Mouse (Mus musculus) erythroblast, adult 5-6 weeks (primary cell): ENCODE data around the gene Tbxas1. TPM values are rescaled to one million over a fixed set of nuclear protein-coding genes. Genes with fewer than 3 reads are reported as not detected.

Source experiments
- ATAC-seq: replicated peaks from 2 replicates; pipeline ENCODE4 v1.8.0; 2016; ENCODE audit warnings: moderate number of reproducible peaks, mild to moderate bottlenecking, moderate TSS enrichment, inconsistent platforms; ENCODE audit not compliant: poor library complexity, low FRiP score, severe bottlenecking
- total RNA-seq, 2 experiments: library from RNA; stranded (forward) in 1 of 2; stranded (reverse) in 1 of 2; fragments of 150-400 nt in 1 of 2; fragments of 200-764, 138-1000 nt in 1 of 2; gene quantifications; 2 replicates each; pipeline versions ENCODE4 v1.2.3 to v1.2.4; 2015 to 2017; ENCODE audit warnings: low replicate concordance in 2 of 2

Tbxas1 gene
- total RNA-seq, 2 experiments from 2014 or later = 55.9 to 83.5 TPM

DNA sequence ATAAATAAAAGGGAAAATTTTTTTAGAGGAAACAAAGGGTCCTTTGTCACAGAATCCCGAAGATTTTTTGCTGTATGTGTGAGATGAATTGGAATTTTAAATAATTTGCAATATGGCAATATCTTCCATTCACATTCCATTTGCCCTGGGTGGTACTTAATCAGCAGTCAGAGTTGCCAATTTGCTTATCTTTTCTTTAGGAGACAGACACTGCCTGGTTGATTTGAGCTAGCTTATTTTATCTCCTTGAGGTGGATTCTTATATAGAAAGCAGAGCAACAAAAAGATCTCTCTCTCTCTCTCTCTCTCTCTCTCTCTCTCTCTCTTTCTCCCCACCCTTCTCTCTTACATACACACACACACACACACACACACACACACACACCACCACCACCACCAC, 9.9 kb downstream of the Tbxas1 start:
- 0 out of 2 replicates have a peak, but pooled peaks have one; percentile 52 for ATAC-seq

DNA sequence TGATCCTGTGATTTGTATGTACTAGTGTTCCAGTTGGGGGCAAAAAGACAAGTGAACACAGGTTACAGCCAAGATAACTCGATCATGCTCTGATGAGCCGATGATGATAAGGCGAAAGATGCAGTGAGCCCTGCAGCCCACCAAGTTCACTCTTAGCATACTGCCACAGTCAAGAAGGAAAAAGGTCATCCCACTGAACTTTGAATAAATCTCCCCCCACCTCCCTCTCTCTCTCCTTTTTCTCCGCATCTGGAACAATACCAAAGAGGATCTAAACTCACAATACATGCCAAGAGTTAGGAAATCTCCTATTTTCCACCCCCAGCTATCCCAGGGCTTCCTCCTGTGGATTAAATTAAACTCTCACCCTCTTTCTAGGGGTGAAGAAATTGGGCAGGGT, 12.2 kb downstream of the Tbxas1 start:
- no peak for ATAC-seq

DNA sequence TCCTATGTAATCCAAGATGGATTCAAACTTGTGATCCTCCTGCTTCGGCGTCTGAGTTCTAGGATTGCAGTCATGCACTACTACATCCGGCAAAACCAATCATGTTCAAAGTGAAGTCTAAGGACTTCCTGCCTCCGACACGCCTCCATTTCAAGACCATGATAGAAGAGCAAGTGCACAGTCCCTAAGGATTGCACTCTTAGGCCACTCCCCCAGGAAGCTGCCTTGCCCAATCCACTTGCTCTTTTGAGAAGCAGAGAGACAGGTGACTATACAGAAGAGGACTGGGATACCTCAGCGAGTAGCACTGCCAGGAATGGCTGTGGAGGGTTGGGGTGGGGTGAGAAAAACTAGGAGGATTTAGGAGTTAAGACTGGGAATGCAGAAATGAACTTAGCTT, 14.0 kb downstream of the Tbxas1 start:
- ATAC-seq = no peak

DNA sequence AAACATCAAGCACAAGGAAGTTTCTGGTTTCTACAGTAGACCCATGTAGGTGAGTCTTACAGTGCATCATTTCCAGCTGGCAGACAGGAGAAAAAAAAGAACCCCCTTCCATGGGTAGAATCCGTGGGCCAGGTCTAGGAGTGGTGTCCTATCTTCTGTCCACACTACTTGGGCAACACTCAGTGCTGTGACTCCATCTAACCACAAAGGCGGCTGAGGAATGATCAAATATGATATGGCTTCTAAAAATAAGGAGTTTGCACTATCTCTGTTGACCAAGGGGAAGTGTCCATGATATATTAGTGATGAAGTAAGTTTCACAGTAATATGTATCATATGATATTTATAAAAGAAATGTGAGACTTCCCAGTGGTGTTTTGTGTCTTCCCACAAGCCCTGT, 16.8 kb downstream of the Tbxas1 start:
- ATAC-seq = peak; percentile 67

DNA sequence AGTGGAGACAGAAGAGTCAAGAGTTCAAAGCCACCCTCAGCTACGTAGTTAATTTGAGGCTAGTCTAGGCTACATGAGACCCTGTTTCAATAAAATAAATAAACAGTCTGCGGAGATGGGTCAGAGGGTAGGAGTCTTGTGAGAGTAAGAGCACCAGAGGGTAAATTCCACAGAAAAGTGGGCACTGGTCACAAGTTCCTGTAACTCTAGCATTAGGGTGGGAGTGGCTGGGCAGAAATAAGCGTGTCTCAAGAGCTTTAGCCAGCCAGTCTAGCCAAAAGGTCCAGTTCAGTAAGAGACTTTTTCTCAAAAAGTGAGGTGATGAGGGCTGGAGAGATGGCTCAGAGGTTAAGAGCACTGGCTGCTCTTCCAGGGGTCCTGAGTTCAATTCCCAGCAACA, 18.4 kb downstream of the Tbxas1 start:
- no peak for ATAC-seq

DNA sequence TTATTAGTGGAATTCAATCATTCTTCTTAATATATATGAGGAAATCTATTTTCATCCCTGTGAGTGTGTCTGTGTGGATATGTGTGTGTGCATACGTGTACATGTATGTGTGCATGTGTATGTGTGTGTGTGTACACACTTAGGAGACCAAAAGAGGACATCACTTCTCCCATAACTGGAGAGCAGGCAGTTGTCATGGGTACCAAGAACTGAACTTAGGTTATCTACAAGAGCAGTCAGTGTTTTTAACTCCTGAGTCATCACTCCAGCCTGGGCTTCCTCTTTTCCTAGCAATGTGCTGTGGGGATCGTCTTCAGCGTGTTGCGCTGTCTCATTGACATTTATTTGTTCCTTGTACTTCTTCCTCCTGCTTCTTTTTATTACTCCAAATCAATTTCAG, 24.9 kb downstream of the Tbxas1 start:
- peak; percentile 91 for ATAC-seq

DNA sequence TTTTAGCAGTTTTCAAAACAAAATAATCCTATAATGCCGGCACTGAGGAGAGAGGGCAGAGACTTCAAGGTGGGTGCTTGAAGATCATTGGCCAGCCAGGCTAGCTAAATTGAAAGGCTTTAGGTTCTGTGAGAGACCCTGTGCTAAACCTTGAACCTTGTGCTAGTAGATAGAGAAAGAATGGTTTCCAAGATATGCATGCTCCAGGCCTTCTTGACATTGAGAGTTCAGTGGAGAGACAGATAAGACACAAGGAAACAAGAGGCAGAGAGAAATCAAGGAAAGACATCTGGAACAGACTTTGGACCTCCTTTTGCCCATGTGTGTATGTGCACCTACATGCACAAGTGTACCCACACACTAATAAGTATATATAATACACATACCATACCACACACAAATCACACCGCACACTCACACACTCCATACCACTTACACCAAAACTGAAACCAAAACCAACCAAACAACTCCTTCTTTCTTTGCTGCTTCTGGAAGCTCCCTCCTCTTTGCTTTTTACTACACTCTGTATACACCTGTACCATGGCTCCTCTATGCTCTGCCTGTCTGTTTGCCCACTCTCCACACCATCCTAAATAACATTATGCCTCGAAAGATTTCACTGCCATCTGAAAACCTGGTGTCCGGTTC, 25.4 kb downstream of the Tbxas1 start:
- peak; percentile 75 for ATAC-seq

DNA sequence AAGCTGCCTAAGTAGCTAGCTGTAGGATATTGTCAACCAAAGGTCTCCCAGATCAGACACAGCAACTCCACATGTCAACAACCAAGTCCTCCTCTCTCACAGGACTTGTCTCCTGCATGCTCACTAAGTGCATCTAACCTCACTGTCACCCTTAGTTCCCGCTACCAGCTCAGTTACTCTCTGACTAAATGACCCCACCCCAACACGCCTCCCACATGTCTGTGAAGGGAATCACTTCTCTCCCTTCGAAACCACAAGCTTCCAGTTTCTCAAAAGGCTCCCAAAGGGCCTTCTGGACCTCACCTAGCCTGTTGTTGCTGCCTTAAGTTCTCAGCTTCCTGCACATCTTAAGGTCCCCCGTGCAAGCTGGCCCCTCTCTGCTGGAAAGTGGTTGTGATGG, 25.9 kb downstream of the Tbxas1 start:
- ATAC-seq = peak; percentile 28

DNA sequence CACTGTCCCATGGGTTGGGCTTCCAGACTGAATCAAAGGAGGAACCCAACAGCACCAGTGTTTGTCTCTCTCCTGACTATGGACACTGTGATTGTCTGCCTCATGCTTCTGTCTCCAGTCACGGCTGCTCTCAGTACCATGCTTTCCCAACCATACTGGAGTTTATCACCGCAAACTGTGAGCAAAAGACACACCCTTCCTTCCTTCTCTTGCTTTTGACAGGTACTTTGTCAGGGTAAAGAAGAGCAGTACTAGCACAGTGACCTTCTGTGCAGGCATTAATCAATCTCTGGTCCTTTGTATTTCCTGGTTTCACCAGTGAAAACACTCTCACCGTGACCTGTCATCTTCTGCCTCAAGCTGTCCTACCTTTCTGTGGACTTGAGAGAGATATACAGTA, 26.4 kb downstream of the Tbxas1 start:
- ATAC-seq = no peak

DNA sequence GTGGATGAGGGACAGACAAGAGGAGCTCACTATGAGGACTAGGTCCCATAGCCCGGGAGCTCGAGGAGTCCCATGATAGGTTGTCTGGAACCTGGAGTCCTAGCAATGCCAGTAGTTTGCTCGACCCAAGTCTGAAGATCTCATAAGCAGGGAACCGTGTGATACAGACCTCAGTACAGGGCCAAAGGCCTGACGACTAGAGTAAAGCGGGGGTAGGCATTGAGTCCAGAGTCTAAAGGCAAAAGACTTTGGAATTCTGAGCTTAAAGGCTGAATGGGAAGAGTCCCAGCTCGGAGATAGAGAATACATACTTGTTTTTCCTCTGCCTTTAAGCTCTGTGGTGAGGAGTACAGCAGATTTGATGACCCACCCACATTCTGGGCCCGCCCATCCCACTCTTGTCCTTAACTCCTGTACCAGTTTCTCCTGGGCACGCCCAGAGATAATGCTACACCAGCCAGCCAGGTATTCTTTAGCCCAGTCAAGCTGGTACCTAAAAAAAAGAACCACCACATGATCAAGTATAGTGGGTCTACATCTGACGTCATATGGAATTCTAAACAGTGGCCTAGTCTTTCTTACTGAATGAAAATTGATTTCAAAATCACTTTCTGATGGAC, 27.7 kb downstream of the Tbxas1 start:
- no peak for ATAC-seq

DNA sequence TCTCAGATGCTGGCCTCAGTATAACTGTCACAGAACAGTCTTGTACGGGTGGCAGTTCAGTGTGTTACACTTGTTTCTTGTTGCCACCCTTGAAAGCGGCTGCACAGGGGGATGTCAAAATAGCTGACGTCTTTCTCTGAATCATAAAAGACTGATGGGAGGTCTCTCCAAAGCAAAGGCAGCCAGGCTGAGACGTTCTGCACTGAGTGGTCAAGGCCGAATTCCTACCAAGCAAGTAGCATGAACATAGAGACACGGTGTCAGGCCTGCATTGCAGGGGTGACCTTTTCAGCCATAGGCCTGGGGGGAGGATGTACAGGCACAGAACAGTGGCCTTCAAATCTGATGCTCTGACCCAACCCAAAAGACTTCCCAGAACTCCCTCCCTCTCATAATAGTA, 30.8 kb downstream of the Tbxas1 start:
- ATAC-seq = no peak

DNA sequence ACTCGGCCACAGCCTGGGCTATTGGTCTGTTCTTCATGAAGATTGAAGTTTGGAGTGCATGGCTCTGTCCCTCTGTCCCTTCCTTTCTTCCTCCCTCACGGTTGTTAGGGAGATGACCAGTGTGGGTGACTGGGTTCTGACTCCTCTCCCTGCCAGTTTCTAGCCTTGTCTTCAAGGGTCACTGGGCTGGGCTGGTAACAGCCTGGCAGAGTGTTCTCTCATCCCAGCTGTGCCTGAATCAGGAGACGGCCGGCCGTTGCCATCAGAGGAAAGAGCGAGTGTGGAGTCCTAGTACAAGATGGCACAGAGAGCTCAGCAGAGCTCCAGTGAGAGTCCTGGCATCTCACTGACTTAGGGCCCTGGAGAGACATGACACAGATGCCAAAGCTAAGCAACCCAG, 33.2 kb downstream of the Tbxas1 start:
- ATAC-seq = no peak

DNA sequence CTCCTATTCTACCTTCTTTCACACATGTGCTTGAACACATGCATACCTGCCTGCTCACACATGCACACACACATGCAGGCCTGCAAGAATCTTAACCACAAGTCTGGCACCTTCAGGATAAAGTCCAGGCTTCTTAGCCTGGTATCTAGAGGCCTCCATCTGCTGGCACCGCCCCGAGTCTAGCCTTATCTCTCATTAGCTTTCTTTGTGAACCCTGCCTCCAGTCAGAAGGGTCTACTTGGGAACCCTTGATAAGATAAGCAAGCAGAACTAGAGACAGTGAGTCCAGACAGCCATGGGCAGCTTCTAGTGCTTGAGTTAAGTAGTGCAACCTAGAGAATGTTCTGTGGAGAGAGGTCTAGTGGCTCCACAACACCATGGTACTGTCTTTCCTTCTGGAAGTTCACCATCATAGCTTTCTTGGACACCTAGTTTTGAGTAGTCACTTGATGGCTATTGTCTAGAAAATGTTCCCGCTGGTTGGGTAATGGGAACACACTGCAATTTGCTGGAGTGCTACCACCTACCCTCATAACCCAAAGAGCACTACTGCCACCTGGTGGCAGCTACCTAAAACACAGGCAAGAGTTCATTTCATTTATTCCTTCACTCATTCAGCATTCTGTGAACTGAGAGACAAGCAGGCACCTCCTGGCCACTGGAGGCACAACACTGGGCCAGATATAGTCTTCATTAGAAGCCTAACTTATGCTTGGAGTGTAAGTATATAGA, 35.8 kb downstream of the Tbxas1 start:
- ATAC-seq = peak; percentile 77

DNA sequence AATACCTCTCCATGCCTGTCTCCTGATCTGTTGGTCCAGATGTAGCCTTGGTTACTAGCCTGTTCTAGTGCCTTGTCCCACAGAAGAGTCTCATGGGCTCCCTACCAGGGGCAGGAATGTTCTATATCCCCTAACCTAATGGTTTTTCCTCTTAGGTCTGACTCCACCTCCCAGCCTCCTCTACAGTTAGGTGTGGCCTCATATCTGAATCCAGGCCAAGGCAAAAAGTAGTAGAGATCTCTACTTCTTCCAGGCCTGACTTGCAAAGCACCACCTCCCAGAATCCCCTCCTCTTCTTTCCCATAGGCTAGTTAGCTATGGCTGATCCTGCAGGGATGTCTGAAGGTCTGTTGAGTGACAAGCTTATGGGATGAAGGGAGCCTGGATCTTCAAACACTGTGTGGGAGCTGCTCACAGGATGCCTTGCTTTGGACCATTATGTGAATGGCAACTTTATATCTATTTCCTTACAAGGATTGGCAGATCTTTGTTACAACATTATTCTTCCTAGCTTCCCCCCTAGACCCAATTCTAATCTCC, 37.0 kb downstream of the Tbxas1 start:
- ATAC-seq = peak; percentile 58

DNA sequence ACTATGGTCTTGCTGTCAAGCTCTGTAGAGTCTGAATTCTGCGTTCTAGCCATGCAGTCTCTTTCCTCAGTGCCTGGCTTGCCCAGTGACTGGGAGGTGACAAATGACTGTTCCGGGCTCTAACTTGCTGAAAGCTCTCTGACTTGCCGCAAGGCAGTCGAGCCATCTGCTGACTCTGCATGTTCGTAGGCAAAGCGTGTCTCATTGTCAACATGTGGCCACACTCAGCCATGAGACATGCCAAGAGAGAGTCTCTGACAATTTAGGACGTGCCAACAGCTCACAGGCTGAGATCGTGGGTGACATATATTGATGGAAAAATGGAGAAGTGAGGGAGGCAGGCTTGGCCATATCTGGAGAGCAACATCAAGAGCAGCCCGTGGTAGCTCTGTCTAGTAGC, 37.6 kb downstream of the Tbxas1 start:
- ATAC-seq = no peak

DNA sequence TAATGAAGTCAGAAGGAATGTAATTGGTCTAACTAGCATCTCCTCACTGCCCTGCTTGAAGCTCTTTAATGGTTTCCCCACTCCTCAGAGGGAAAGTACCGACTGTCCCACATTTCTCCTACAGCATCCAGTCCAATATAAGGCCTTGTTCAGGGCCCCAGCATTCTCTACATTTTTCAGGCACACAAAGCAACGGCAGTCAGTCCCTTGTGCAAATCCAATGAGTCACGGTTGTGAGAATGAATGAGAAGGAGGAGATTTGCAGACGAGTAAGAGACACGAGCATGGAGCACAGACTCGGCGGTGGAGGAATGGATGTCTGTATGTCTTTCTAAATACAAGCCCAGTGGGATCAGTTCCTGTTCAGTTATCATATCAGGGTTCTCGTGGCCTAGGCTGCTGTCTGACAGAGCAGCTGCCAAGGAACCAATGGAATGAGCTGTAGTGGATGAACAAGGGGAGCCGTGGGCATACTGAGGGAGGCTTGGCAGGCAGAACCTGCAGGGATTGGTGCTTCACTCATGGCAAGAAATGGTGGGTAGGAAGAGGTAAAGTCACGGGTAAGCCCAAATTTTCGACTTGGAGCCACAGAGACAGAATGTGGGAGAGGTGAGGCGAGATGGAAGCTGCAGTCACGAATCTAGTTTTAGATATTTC, 38.3 kb downstream of the Tbxas1 start:
- ATAC-seq = no peak

DNA sequence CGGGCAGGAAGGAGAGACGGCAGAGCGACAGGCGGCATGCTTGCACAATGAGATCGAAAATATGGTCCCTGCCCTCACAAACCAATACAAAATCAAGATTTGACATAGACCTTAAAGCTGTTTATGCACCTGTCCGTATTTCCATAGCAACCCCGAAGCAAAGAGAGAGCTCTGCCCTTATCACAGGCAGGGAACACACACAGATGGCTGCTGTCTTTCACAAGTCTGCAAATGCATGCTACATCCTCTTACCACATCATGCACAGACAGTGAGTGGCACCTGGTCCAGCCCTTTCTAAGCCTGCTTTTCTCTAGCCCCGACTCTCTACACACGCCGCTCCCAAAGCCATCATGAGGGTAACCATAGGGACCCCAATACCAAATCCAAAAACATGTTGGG, 39.0 kb downstream of the Tbxas1 start:
- no peak for ATAC-seq

DNA sequence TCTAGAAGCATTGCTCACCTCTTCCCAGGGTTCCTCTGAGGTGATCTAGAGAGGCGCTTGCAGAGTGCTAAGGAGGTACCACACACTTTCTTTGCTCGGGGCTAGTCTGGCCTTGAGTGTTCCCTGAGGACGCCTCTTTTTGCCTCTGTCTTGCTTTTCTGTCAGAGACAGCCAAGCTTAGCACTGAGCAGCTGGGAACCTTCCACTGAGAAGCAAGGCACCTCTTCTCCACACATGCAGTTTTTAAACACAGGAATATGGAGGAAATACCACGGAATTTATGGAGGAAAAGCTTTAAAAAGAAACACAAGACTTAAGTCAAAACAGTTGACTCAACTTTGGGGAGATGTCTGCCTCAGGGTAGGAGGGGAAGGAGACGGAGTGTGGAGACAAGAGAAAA, 40.6 kb downstream of the Tbxas1 start:
- no peak for ATAC-seq

DNA sequence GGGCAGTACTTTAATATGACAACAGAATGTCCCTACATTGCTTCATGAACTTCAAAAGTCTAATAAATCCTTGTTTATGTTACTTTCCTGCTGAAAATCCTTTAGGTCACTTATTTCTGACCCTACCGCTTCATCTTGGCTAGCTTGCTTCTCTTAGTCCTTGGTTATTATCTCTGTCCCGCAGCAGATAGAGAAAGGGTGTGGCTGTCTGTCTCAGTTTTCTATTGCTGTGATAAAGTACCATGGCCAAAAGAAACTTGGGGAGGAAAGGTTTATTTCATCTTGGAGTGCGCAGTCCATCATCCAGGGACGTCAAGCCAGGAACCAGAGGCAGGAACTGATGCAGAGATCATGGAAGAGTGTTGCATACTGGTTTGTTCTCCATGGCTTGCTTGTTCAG, 41.4 kb downstream of the Tbxas1 start:
- 0 out of 2 replicates have a peak, but pooled peaks have one; percentile 28 for ATAC-seq

DNA sequence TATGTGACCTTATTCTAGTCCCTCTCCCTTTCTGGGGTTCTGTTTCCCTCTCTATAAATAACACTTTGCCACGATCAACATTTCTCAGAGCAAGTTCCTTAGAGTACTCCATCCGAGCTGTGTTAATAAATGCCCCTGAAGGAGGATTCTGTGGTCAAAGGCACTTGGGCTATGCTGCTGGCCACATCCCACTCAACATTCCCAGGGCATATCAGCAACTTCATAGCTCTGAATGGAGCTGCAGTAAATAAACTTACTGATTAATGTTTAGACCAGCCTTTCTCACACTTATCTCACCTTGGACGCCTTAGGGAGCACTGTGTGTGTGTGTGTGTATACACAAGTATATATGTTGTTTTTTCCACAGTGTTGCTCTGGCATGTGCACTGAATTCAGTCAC, 42.2 kb downstream of the Tbxas1 start:
- 0 out of 2 replicates have a peak, but pooled peaks have one; percentile 6 for ATAC-seq
